Mouse (Mus musculus): ENCODE measurements at regions not wholly inside any gene's neighbourhood (a gene's known extent, or its start where the extent isn't known, plus 50 kb on each side); places are given as distances from the start of the nearest gene placed in this dataset.

- Histone ChIP-seq H3K36me3 (no peaks in the 10 kb centered on the region), H3K9ac (no peak overlapping the region), H3K27ac (no peak overlapping the region), H3K4me1 (no peaks in the 10 kb centered on the region), H3K27me3 (no peaks in the 10 kb centered on the region; the same call in 1 of the 2 replicates), H3K4me3 (replicated peaks) (no peak overlapping the region), H3K4me2 (peak overlapping the region; percentile 3; the same call in 1 of the 2 replicates), H3K9me3 (replicated peaks) (no peaks in the 10 kb centered on the region)
- no peak for ATAC-seq (replicated peaks; ENCODE audit: low FRiP score)
- WGBS = 9% methylated on average over 8 of the region's 8 CpGs
These were observed 375.9 kb downstream of the Med10 start for GRCm38 (mm10) chr13:70178073-70178491.

GRCm38 (mm10) chr13:70190978-70191377 lies 388.8 kb downstream of the Med10 start:
- Histone ChIP-seq H3K9me3 (replicated peaks) (no peaks in the 10 kb centered on the region), H3K4me2 (no peak overlapping the region), H3K4me1 (no peaks in the 10 kb centered on the region), H3K36me3 (no peaks in the 10 kb centered on the region), H3K27ac (no peak overlapping the region), H3K9ac (no peak overlapping the region), H3K27me3 (no peaks in the 10 kb centered on the region), H3K4me3 (replicated peaks) (no peak overlapping the region)
- no peak for ATAC-seq (replicated peaks; ENCODE audit: low FRiP score)
- WGBS = 57% methylated on average over 4 of the region's 4 CpGs

- Histone ChIP-seq H3K9ac (no peak overlapping the region), H3K27me3 (no peaks in the 10 kb centered on the region), H3K4me2 (no peak overlapping the region), H3K4me3 (replicated peaks) (no peak overlapping the region), H3K36me3 (no peaks in the 10 kb centered on the region), H3K4me1 (no peaks in the 10 kb centered on the region), H3K27ac (no peak overlapping the region), H3K9me3 (replicated peaks) (no peaks in the 10 kb centered on the region)
- 81% methylated on average over 13 of the region's 13 CpGs for WGBS
- ATAC-seq (replicated peaks; ENCODE audit: low FRiP score) = no peak
These were observed 390.2 kb downstream of the Med10 start for GRCm38 (mm10) chr13:70192101-70193025.

- no peaks in the 10 kb centered on the region for H3K4me1 ChIP-seq
- H3K9ac ChIP-seq = no peak overlapping the region
- H3K9me3 ChIP-seq (replicated peaks) = no peaks in the 10 kb centered on the region
- WGBS = 90% methylated on average over 9 of the region's 9 CpGs
- no peak overlapping the region for H3K27ac ChIP-seq
- no peaks in the 10 kb centered on the region for H3K36me3 ChIP-seq
- no peak overlapping the region for H3K4me2 ChIP-seq
- no peak overlapping the region for H3K4me3 ChIP-seq (replicated peaks)
- ATAC-seq (replicated peaks; ENCODE audit: low FRiP score) = no peak
- H3K27me3 ChIP-seq = no peaks in the 10 kb centered on the region
These were observed 391.1 kb downstream of the Med10 start for GRCm38 (mm10) chr13:70193270-70193669.

- no peak for ATAC-seq (replicated peaks; ENCODE audit: low FRiP score)
- no peaks in the 10 kb centered on the region for H3K36me3 ChIP-seq
- no peak overlapping the region for H3K4me2 ChIP-seq
- H3K4me1 ChIP-seq = no peaks in the 10 kb centered on the region
- H3K27me3 ChIP-seq = no peaks in the 10 kb centered on the region
- H3K4me3 ChIP-seq (replicated peaks) = no peak overlapping the region
- H3K9ac ChIP-seq = no peak overlapping the region
- H3K9me3 ChIP-seq (replicated peaks) = no peaks in the 10 kb centered on the region
- H3K27ac ChIP-seq = no peak overlapping the region
- WGBS = 82% methylated on average over 4 of the region's 4 CpGs
These were observed 393.7 kb downstream of the Med10 start for GRCm38 (mm10) chr13:70195854-70196253.

GRCm38 (mm10) chr13:70198638-70199037 lies 396.4 kb downstream of the Med10 start:
- H3K27me3 ChIP-seq = no peaks in the 10 kb centered on the region
- 87% methylated on average over 4 of the region's 4 CpGs for WGBS
- no peak overlapping the region for H3K4me3 ChIP-seq (replicated peaks)
- H3K9ac ChIP-seq = no peak overlapping the region
- ATAC-seq (replicated peaks; ENCODE audit: low FRiP score) = no peak
- no peaks in the 10 kb centered on the region for H3K4me1 ChIP-seq
- H3K27ac ChIP-seq = no peak overlapping the region
- no peak overlapping the region for H3K4me2 ChIP-seq
- no peaks in the 10 kb centered on the region for H3K36me3 ChIP-seq
- H3K9me3 ChIP-seq (replicated peaks) = no peaks in the 10 kb centered on the region

GRCm38 (mm10) chr13:70199087-70199486 lies 396.9 kb downstream of the Med10 start:
- H3K36me3 ChIP-seq = no peaks in the 10 kb centered on the region
- no peak overlapping the region for H3K9ac ChIP-seq
- no peak overlapping the region for H3K27ac ChIP-seq
- no peak overlapping the region for H3K4me2 ChIP-seq
- no peaks in the 10 kb centered on the region for H3K4me1 ChIP-seq
- no peak overlapping the region for H3K4me3 ChIP-seq (replicated peaks)
- WGBS = 79% methylated on average over 1 of the region's 1 CpGs
- H3K9me3 ChIP-seq (replicated peaks) = no peaks in the 10 kb centered on the region
- ATAC-seq (replicated peaks; ENCODE audit: low FRiP score) = 0 out of 2 replicates have a peak, but pooled peaks have one; percentile 15
- no peaks in the 10 kb centered on the region for H3K27me3 ChIP-seq

- WGBS = 60% methylated on average over 7 of the region's 7 CpGs
- no peak for ATAC-seq (replicated peaks; ENCODE audit: low FRiP score)
- no peak overlapping the region for H3K27ac ChIP-seq
These were observed 403.1 kb downstream of the Med10 start for GRCm38 (mm10) chr13:70205334-70205733.

GRCm38 (mm10) chr13:70210158-70210557 lies 408.0 kb downstream of the Med10 start:
- Histone ChIP-seq H3K4me3 (replicated peaks) (no peak overlapping the region), H3K27ac (no peak overlapping the region), H3K4me1 (0 out of 2 replicates have a peak, but pooled peaks cover 4% of the 10 kb centered on the region), H3K4me2 (no peak overlapping the region), H3K9ac (no peak overlapping the region), H3K36me3 (no peaks in the 10 kb centered on the region), H3K9me3 (replicated peaks) (no peaks in the 10 kb centered on the region), H3K27me3 (no peaks in the 10 kb centered on the region)
- no peak for ATAC-seq (replicated peaks; ENCODE audit: low FRiP score)
- 79% methylated on average over 3 of the region's 3 CpGs for WGBS

More at GRCm38 (mm10) chr13:70205334-70205733, 403.1 kb downstream of the Med10 start:
- no peaks in the 10 kb centered on the region for H3K9me3 ChIP-seq (replicated peaks)
- H3K4me2 ChIP-seq = no peak overlapping the region
- H3K4me3 ChIP-seq (replicated peaks) = no peak overlapping the region
- no peaks in the 10 kb centered on the region for H3K27me3 ChIP-seq
- H3K4me1 ChIP-seq = no peaks in the 10 kb centered on the region
- no peaks in the 10 kb centered on the region for H3K36me3 ChIP-seq
- H3K9ac ChIP-seq = no peak overlapping the region

- Histone ChIP-seq H3K4me2 (no peak overlapping the region), H3K9me3 (replicated peaks) (no peaks in the 10 kb centered on the region), H3K9ac (no peak overlapping the region), H3K27me3 (no peaks in the 10 kb centered on the region), H3K27ac (no peak overlapping the region), H3K4me3 (replicated peaks) (no peak overlapping the region), H3K36me3 (no peaks in the 10 kb centered on the region), H3K4me1 (0 out of 2 replicates have a peak, but pooled peaks cover 4% of the 10 kb centered on the region)
- no peak for ATAC-seq (replicated peaks; ENCODE audit: low FRiP score)
- WGBS = 79% methylated on average over 3 of the region's 3 CpGs
These were observed 410.8 kb downstream of the Med10 start for GRCm38 (mm10) chr13:70213017-70213416.

GRCm38 (mm10) chr13:70213622-70214021 lies 411.4 kb downstream of the Med10 start:
- no peak for ATAC-seq (replicated peaks; ENCODE audit: low FRiP score)
- H3K9me3 ChIP-seq (replicated peaks) = no peaks in the 10 kb centered on the region
- WGBS = 70% methylated on average over 2 of the region's 2 CpGs
- H3K27ac ChIP-seq = no peak overlapping the region
- H3K36me3 ChIP-seq = no peaks in the 10 kb centered on the region
- no peak overlapping the region for H3K4me2 ChIP-seq
- no peak overlapping the region for H3K4me3 ChIP-seq (replicated peaks)
- H3K4me1 ChIP-seq = 0 out of 2 replicates have a peak, but pooled peaks cover 4% of the 10 kb centered on the region
- no peaks in the 10 kb centered on the region for H3K27me3 ChIP-seq
- no peak overlapping the region for H3K9ac ChIP-seq

GRCm38 (mm10) chr13:70214022-70214654 lies 411.9 kb downstream of the Med10 start:
- Histone ChIP-seq H3K4me3 (replicated peaks) (no peak overlapping the region), H3K9ac (no peak overlapping the region), H3K4me1 (0 out of 2 replicates have a peak, but pooled peaks cover 4% of the 10 kb centered on the region), H3K27me3 (no peaks in the 10 kb centered on the region), H3K27ac (no peak overlapping the region), H3K9me3 (replicated peaks) (no peaks in the 10 kb centered on the region), H3K4me2 (no peak overlapping the region), H3K36me3 (no peaks in the 10 kb centered on the region)
- 55% methylated on average over 10 of the region's 10 CpGs for WGBS
- ATAC-seq (replicated peaks; ENCODE audit: low FRiP score) = peak; percentile 68

All from kidney, embryonic 15.5 days (tissue).